In genomic region chr14:30429606-30430005, GRCm38 (mm10) we compare ENCODE assay signal across 9 mouse cellular contexts. TPM values are rescaled to one million over a fixed set of nuclear protein-coding genes. Genes with fewer than 3 reads are reported as not detected.
DNase-seq lines count a peak whose midpoint lies in the region; ATAC-seq and TF ChIP-seq lines count a peak whose summit lies in the region.
"Had no signal": no experiment of that assay in that cellular context is flagged by ENCODE, and none has a peak within 500 bp of the region (broad histone marks: within the 10 kb centered on the region; RNA-seq: fewer than 3 reads in every experiment).

No protein-coding gene starts in this region.

- intact Hi-C loops in left cerebral cortex, postnatal 4 days (cut with DNase I), result no loop called here

- no peaks in the 10 kb centered on the region for H3K36me3 ChIP-seq in CH12.LX (replicated peaks in 1 of 2; ENCODE audit: control insufficient read depth in 1 of 2, insufficient read depth in 1 of 2, low read length in 1 of 2)
- H3K36me3 ChIP-seq in intestine, embryonic 15.5 days, result no peaks in the 10 kb centered on the region
- H3K36me3 ChIP-seq: limb, embryonic 15.5 days had no signal

- WGBS in intestine, embryonic 15.5 days, result 49% methylated on average over 9 of the region's 9 CpGs

- no peaks in the 10 kb centered on the region for H3K9me3 ChIP-seq in CH12.LX (replicated peaks; ENCODE audit: low read length)
- H3K9me3 ChIP-seq in intestine, embryonic 15.5 days, result no peaks in the 10 kb centered on the region
- H3K9me3 ChIP-seq: limb, embryonic 15.5 days had no signal

- H3K4me3 ChIP-seq in CH12.LX (replicated peaks in 1 of 3; ENCODE audit: low read depth in 2 of 3, low read length in 2 of 3, poor library complexity in 1 of 3), result no peak overlapping the region
- H3K4me3 ChIP-seq in intestine, embryonic 15.5 days (replicated peaks), result no peak overlapping the region
- H3K4me3 ChIP-seq: limb, embryonic 15.5 days had no signal

- no peak for TF ChIP-seq POLR2A in CH12.LX (IDR thresholded peaks at IDR 0.05; ENCODE audit: low read depth, low read length)

- no peak for TF ChIP-seq CTCF in CH12.LX (conservative IDR thresholded peaks at IDR 0.05 in 1 of 2, IDR thresholded peaks at IDR 0.05 in 1 of 2; ENCODE audit: low read depth in 2 of 2, low read length in 2 of 2)

- dilution Hi-C loops in CH12.LX (cut with MboI; ENCODE audit: extremely low pct_ligation_motif_present, extremely low pct_unique_long_range_greater_than_20kb, low sequenced_read_pairs), result no loop called here

- no peak for TF ChIP-seq RAD21 in CH12.LX (IDR thresholded peaks at IDR 0.05; ENCODE audit: low read depth, low read length)

- peak; percentile 16 for DNase-seq in left cerebral cortex, postnatal 4 days
- no peak for DNase-seq in left cerebral cortex, adult 9 months (ENCODE audit: low spot score in 2 of 2)
- DNase-seq in CH12.LX (ENCODE audit: extremely low read depth), result no peak
- peak; percentile 55 for DNase-seq in ES-CJ7 (ENCODE audit: low read depth, low spot score)
- no peak for DNase-seq in embryo, embryonic 11 days
- DNase-seq in neural tube, embryonic 10.5 days (ENCODE audit: extremely low spot score, low spot score), result no peak
- DNase-seq: gastrocnemius, postnatal 36 days had no signal

- H3K27me3 ChIP-seq in CH12.LX (replicated peaks), result no peaks in the 10 kb centered on the region
- no peaks in the 10 kb centered on the region for H3K27me3 ChIP-seq in intestine, embryonic 15.5 days (replicated peaks)
- H3K27me3 ChIP-seq: limb, embryonic 15.5 days had no signal

- no peak overlapping the region for H3K27ac ChIP-seq in CH12.LX (ENCODE audit: insufficient read depth, low read depth)
- no peak overlapping the region for H3K27ac ChIP-seq in intestine, embryonic 15.5 days
- H3K27ac ChIP-seq: limb, embryonic 15.5 days had no signal

- no peak overlapping the region for H3K9ac ChIP-seq in CH12.LX (ENCODE audit: insufficient read depth, low read depth)
- no peak overlapping the region for H3K9ac ChIP-seq in intestine, embryonic 15.5 days
- H3K9ac ChIP-seq: limb, embryonic 15.5 days had no signal

- H3K4me1 ChIP-seq in CH12.LX (ENCODE audit: control insufficient read depth in 1 of 2, insufficient read depth in 2 of 2), result no peaks in the 10 kb centered on the region
- H3K4me1 ChIP-seq in intestine, embryonic 15.5 days (replicated peaks), result no peaks in the 10 kb centered on the region

- ATAC-seq in intestine, embryonic 15.5 days, result peak; percentile 34; the same call in 1 of the 2 replicates

- TF ChIP-seq EP300 in CH12.LX (IDR thresholded peaks at IDR 0.05; ENCODE audit: low read length), result no peak

- peak overlapping the region; percentile 24; the same call in 1 of the 2 replicates for H3K4me2 ChIP-seq in CH12.LX (ENCODE audit: insufficient read depth, low read depth, poor library complexity, severe bottlenecking)
- 0 out of 2 replicates have a peak overlapping the region, but pooled peaks have one; percentile 3 for H3K4me2 ChIP-seq in intestine, embryonic 15.5 days (replicated peaks)
- H3K4me2 ChIP-seq: limb, embryonic 15.5 days had no signal

- in situ Hi-C loops in CH12.LX (cut with MboI; ENCODE audit: low pct_ligation_motif_present, low pct_unique_long_range_greater_than_20kb, low sequenced_read_pairs), result no loop called here

- no peaks in the 10 kb centered on the region for H3K79me2 ChIP-seq in CH12.LX (replicated peaks; ENCODE audit: control insufficient read depth, extremely low read depth, insufficient read depth, poor library complexity, severe bottlenecking)

TF ChIP-seq in CH12.LX, 34 proteins besides CTCF, POLR2A, EP300 and RAD21:
- TF ChIP-seq ELF1 (IDR thresholded peaks at IDR 0.05; ENCODE audit: low read depth, low read length), result 0 out of 2 replicates have a peak, but pooled peaks have one; percentile 13
- no peak for TF ChIP-seq GABPA (IDR thresholded peaks at IDR 0.05; ENCODE audit: insufficient replicate concordance, low read depth, low read length)
- no peak for TF ChIP-seq RCOR1 (conservative IDR thresholded peaks at IDR 0.05; ENCODE audit: low read depth, low read length)
- TF ChIP-seq ZC3H11A (IDR thresholded peaks at IDR 0.05; ENCODE audit: low read depth, low read length), result no peak
- TF ChIP-seq MXI1 (IDR thresholded peaks at IDR 0.05; ENCODE audit: low read depth, low read length), result no peak
- no peak for TF ChIP-seq TBP (conservative IDR thresholded peaks at IDR 0.05; ENCODE audit: low read depth, low read length)
- TF ChIP-seq E2F4 (IDR thresholded peaks at IDR 0.05; ENCODE audit: insufficient replicate concordance, low read depth, low read length), result no peak
- no peak for TF ChIP-seq MYC (IDR thresholded peaks at IDR 0.05; ENCODE audit: low read depth, low read length)
- no peak for TF ChIP-seq JUND (conservative IDR thresholded peaks at IDR 0.05; ENCODE audit: low read depth, low read length)
- TF ChIP-seq UBTF (IDR thresholded peaks at IDR 0.05; ENCODE audit: low read depth, low read length), result no peak
- TF ChIP-seq SIN3A (IDR thresholded peaks at IDR 0.05; ENCODE audit: low read length), result no peak
- no peak for TF ChIP-seq MAFK (IDR thresholded peaks at IDR 0.05; ENCODE audit: insufficient replicate concordance, low read length)
- peak; percentile 57; the same call in 1 of the 2 replicates for TF ChIP-seq CHD2 (IDR thresholded peaks at IDR 0.05; ENCODE audit: low read length)
- no peak for TF ChIP-seq HCFC1 (IDR thresholded peaks at IDR 0.05; ENCODE audit: low read depth, low read length)
- TF ChIP-seq MAX (IDR thresholded peaks at IDR 0.05; ENCODE audit: low read length), result no peak
- no peak for TF ChIP-seq ETS1 (conservative IDR thresholded peaks at IDR 0.05; ENCODE audit: low read depth, low read length)
- no peak for TF ChIP-seq MAZ (IDR thresholded peaks at IDR 0.05; ENCODE audit: low read depth, low read length)
- no peak for TF ChIP-seq JUN (IDR thresholded peaks at IDR 0.05; ENCODE audit: insufficient read depth, low read depth, low read length)

RNA-seq across cellular contexts. Expression of gene Dcp1a, which starts 49.7 kb away (rescaled TPM):
- total RNA-seq in left cerebral cortex, postnatal 4 days (2021), result 10 to 100 TPM; 21.4 to 21.9 TPM
- total RNA-seq in CH12.LX (2012; rRNA removed), result 20.1 TPM in 2 replicates
- 18.3 TPM in 2 replicates for total RNA-seq in CH12.LX (2014; rRNA removed)
- polyA plus RNA-seq in CH12.LX (2012; ENCODE audit: insufficient read length, low read depth), result 25.4 and 26.9 TPM in 2 replicates
- polyA plus RNA-seq in intestine, embryonic 15.5 days (2015; fragmentation: Nextera tagmentation; extraction: Ambion mirVana), result 18.1 and 20.0 TPM in 2 replicates

Comparison
In these comparisons a context has a peak if more than half of its experiments do, and no peak if none do; other contexts are left out.
1. DNase-seq: peak in left cerebral cortex, postnatal 4 days (single experiment) and ES-CJ7 (single experiment); none in left cerebral cortex, adult 9 months (0 of 2), CH12.LX (single experiment), embryo, embryonic 11 days (single experiment) and neural tube, embryonic 10.5 days (single experiment).